Mouse (Mus musculus): Measurements from ENCODE around the gene Mroh2a.

The Mroh2a gene

DNA sequence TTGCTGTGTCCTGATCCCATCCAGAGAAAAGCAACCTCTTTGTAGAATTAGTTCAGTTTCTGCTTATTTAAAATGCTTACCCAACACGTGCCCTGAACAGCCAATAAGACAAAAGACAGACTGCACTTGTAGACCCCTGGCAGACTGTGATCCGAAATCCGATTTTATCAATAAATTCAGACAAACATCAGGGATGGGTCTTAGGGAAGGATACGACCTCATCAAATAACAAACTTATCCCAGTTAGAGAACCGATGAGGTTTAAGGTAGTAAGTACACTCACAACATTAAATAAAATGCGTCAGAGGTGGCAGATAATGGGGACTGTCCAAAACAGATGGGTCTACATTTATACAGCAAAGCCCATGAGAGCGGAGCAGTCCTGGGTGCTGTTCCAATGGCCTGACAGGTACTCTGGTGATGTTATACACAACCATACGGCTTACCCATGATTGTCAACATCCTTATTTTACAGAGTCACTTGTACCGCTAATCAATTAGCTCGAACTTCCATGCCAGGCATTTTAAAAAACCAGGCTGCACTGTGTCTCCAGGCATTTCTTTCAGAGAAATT lies 49.8 kb downstream of the Mroh2a start:
- no peak for DNase-seq (ENCODE audit: low spot score)

DNA sequence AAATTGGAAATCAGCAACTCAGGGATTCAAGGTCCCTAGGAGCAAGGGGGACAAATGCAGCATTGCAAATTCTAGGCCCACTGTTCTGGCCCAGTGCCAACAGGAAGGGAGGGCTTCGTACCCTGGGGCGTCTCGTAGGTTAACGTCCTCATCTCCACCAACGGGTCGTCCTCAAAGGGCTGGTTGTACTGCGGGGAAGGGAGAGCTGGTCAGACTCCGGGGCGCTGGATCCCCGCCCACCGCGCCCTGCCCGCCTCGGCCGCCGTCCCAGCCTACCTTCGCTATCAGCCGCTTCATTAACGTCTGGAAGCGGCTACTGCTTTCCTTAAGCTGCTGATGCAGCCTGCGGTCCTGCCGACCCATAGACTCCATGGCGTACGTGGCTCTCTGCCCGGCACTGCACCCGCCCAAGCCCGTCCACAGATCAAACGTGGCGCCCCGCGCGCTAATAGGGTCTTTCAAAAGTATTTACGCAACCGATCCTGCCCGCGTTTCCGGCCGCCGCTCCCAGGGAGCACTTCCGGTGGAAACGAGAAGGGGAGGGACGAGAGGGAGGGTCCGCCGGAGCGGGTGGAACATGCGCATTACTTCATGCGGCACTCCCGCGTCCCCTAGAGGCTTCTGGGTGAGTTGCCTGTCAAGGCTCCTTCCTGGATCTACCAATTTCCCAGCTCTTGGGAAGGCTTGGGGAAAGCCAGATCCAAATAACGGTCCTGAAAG lies 50.5 kb downstream of the Mroh2a start, which contains the start of the genes Hjurp and Trpm8:
TSS of gene Hjurp (minus strand) at position 536 of the 720 bp plus-strand sequence.
TSS of gene Trpm8 (plus strand) at position 564 of the 720 bp plus-strand sequence.
- peak; percentile 100 for DNase-seq (ENCODE audit: low spot score)

GRCm38 (mm10) chr1:88277818-88278511 lies 51.2 kb downstream of the Mroh2a start:
- DNase-seq (ENCODE audit: low spot score) = no peak

GRCm38 (mm10) chr1:88279111-88280005 lies 52.6 kb downstream of the Mroh2a start:
- DNase-seq (ENCODE audit: low spot score) = no peak

GRCm38 (mm10) chr1:88280006-88280690 lies 53.4 kb downstream of the Mroh2a start:
- DNase-seq (ENCODE audit: low spot score) = no peak

GRCm38 (mm10) chr1:88282301-88282700 lies 55.5 kb downstream of the Mroh2a start:
- no peak for DNase-seq (ENCODE audit: low spot score)

GRCm38 (mm10) chr1:88283376-88284227 lies 56.8 kb downstream of the Mroh2a start:
- no peak for DNase-seq (ENCODE audit: low spot score)

- no peak for DNase-seq (ENCODE audit: low spot score)
Observed at GRCm38 (mm10) chr1:88284228-88284945, 57.6 kb downstream of the Mroh2a start.

DNA sequence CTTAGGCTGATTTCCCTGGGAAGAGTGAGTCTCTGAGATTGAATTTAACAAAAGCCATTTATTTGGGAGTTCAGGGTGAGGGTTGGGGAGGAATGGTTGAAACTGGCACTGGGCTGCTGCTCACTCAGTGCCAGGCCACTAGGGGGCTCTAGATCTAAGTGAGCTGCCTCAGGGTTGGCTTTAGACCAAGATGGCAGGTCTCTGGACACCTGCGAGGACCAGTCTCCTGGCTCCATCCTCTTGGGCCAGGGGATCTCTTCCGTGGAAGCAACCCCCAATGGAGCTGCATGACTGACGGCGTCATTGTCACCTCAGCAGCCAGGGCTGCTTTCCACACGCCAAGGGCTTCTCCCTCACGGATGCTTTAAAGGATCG lies 58.1 kb downstream of the Mroh2a start:
- DNase-seq (ENCODE audit: low spot score) = no peak

GRCm38 (mm10) chr1:88285652-88286051 lies 58.9 kb downstream of the Mroh2a start:
- DNase-seq (ENCODE audit: low spot score) = no peak

DNA sequence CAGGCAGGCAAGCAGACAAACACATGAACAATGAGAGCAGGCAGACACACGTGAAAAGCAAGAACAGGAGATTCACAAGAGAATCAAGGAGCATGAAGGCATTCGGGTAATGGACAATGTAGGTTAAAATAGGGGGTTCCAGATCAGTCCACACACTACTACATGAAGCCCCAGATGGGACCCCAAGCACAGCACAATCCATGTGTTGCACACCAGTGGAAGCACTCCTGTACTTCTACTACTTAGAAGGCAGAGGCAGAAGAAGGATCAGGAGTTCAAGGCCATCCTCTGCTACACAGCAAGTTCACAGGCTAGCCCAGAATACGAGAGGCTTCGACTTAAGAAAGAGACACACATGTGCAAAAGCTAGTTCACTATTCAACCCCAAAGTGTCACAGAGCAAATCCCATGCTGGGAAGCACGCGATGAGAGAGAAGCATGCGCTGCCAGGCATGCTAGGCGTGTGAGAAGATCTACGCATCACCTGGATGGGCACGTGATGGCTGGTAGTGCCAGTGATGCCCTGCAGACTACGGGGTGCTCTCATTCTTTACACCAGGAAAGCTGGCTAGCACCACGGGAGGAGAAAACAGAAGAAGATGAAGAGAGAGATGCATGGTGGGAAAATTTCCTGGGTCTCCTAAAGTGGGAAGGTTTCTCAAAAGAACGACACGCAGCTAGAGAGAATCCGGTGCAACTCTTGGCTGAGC lies 59.5 kb downstream of the Mroh2a start:
- DNase-seq (ENCODE audit: low spot score) = no peak

GRCm38 (mm10) chr1:88286887-88287696 lies 60.3 kb downstream of the Mroh2a start:
- DNase-seq (ENCODE audit: low spot score) = no peak

DNA sequence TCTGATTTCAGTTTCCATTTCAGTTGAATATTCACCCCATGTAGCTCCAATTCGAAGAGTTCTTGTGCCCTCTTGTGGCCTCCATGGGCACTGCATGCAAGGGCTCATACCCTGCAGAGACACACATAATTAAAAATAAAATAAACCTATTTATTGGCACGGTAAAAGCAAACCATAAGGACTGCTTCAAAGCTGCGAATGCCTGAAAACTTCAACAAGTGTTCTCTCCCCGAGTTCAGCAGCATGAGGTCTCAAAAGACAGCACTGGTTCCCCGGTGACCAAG lies 60.9 kb downstream of the Mroh2a start:
- peak; percentile 81 for DNase-seq (ENCODE audit: low spot score)

DNA sequence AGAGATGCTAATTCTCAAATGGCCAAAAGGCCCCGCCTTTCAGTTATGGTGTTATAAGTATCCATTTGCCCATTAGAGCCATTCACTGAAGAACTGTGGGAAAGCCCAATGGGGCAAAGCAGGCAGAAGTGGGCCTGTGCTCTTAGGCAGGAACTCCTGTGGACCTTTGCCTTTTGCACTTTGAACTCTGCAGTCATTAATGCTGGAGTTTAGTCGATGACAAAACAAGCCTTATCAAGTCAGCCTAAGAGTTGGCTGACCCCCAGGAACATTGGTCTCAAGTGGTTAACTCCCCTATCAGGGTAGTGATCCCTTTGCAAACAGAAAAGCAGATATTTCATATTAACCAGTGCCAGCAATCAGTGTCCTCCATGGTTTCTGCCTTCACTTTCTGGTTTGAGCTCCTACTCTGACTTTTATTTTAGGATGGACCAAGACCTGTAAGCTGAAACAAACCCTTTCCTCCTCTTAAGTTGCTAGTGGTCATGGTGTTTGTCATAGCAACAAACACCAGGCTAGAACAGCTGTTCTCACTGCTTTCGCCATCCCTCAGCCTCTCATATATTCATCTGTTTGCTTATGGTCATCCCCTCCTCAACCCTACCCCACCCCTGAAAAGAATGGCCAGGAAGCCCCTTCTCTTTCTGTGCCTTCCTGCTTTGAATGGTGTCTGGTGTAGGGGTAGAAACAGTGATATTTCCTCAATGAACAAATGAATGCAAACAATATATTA lies 61.4 kb downstream of the Mroh2a start:
- DNase-seq (ENCODE audit: low spot score) = no peak

DNA sequence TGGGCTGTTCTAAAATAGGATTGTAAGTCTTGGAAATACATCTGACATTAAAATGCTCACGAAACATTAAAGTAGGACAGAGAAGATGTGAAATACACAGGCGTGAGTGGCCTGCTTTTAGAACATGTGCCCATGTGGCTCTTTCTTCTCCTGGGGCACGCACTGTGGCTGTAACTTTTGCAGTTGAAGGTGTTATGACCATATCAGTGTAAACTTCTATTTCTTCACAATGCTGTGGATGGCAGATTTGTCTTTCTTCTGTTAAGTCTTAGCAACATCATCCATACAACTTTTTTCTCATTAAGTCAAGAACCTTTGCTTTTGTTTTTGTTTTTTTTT lies 62.0 kb downstream of the Mroh2a start:
- no peak for DNase-seq (ENCODE audit: low spot score)

DNA sequence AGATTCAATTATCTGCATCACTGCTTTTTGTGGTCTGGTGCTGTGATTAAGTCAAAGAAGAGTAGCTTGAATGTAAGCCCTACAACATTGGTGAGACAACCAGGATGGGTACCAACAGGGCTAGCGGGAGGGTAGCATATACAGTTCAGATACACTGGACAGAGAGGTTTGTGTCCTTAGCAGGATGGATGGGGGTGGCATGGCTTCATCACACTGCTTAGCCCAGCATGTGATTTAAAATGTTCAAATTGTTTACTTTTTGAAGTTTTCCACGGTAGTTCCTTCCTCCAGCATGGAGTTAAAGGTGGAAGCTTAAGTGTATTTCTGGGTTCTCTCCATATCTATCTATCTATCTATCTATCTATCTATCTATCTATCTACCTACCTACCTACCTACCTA lies 62.4 kb downstream of the Mroh2a start:
- no peak for DNase-seq (ENCODE audit: low spot score)

DNA sequence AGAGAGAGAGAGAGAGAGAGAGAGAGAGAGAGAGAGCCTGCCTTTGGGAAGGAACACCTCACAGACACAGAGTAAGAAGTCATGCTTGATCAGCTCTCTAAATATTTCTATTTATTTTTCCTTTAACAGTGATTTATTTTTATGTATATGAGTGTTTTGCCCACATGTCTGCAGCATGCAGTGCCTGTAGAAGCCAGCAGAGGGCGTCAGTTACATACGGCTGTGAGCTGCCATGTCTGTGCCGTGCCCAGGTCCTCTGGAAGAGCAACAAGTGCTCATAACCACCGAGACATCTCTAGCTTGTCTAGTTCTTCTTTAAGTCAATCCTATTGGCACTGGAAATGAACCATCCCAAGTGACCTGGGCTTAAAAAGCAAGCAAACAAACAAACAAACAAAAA lies 63.1 kb downstream of the Mroh2a start:
- DNase-seq (ENCODE audit: low spot score) = peak; percentile 66

DNA sequence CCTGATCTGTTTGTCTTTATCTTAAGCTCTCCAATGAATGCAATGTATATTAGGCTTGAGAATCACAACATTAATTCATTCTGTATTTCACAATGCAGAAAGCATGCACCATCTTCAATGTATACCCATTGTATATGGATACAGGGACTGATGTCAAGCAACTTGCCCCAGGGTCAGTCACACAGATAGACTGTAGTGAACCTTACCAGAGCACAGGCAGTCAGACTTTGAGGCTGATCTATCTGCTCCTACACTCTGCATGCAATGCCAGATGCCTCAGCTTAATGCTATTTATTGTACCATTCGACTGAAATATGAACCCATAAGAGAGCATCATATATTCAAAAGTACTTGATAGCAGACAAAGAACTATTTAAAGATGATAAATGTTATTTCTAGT lies 63.7 kb downstream of the Mroh2a start:
- no peak for DNase-seq (ENCODE audit: low spot score)
